Mouse (Mus musculus): ENCODE results near the gene Dnaaf5. TPM values are rescaled to one million over a fixed set of nuclear protein-coding genes. Genes with fewer than 3 reads are reported as not detected.

Gene Dnaaf5
- polyA plus RNA-seq, 1 experiment from 2014 or later, result 7.9 TPM

GRCm38 (mm10) chr5:139234423-139234822 is 84.4 kb downstream of the Dnaaf5 start:
- Histone ChIP-seq H3K27me3 (replicated peaks; ENCODE audit: control insufficient read depth, insufficient read depth, low read length) (no peaks in the 10 kb centered on the region), H3K9ac (ENCODE audit: low read length) (no peak overlapping the region), H3K4me2 (ENCODE audit: low read length) (no peak overlapping the region), H3K9me3 (ENCODE audit: control insufficient read depth, low read length) (no peaks in the 10 kb centered on the region), H3K36me3 (ENCODE audit: control insufficient read depth, insufficient read depth, low read length) (peaks cover 97% of the 10 kb centered on the region), H3K4me3 (ENCODE audit: low read depth, low read length) (no peak overlapping the region), H3K4me1 (replicated peaks; ENCODE audit: control insufficient read depth, insufficient read depth, low read length) (no peaks in the 10 kb centered on the region), H3K27ac (ENCODE audit: low read depth) (no peak overlapping the region)
- WGBS, result 88% methylated on average over 4 of the region's 4 CpGs
- DNase-seq (ENCODE audit: low spot score) (no peak), ATAC-seq (replicated peaks; ENCODE audit: low FRiP score, low TSS enrichment, low read depth) (no peak)

Other genes with a start within 250 kb of the Dnaaf5 start
- 69.2 and 78.4 TPM in 2 replicates for gene Pdgfa, start 152.9 kb upstream of the Dnaaf5 start, polyA plus RNA-seq (2014; fragmentation: Nextera tagmentation; extraction: Ambion mirVana)
- gene Prkar1b, start 222 bp upstream of the Dnaaf5 start, polyA plus RNA-seq (2014; fragmentation: Nextera tagmentation; extraction: Ambion mirVana), result 25.6 and 26.7 TPM in 2 replicates
- gene Sun1, start 50.4 kb downstream of the Dnaaf5 start, polyA plus RNA-seq (2014; fragmentation: Nextera tagmentation; extraction: Ambion mirVana), result 54.7 and 63.9 TPM in 2 replicates
- gene Get4, start 102.1 kb downstream of the Dnaaf5 start, polyA plus RNA-seq (2014; fragmentation: Nextera tagmentation; extraction: Ambion mirVana), result 152 and 161 TPM in 2 replicates
- 4.7 and 7.7 TPM in 2 replicates for gene Adap1, start 175.4 kb downstream of the Dnaaf5 start, polyA plus RNA-seq (2014; fragmentation: Nextera tagmentation; extraction: Ambion mirVana)
- gene Cox19, start 201.2 kb downstream of the Dnaaf5 start, polyA plus RNA-seq (2014; fragmentation: Nextera tagmentation; extraction: Ambion mirVana), result 149 and 150 TPM in 2 replicates
- 5.9 and 9.1 TPM in 2 replicates for gene Cyp2w1, start 202.4 kb downstream of the Dnaaf5 start, polyA plus RNA-seq (2014; fragmentation: Nextera tagmentation; extraction: Ambion mirVana)
- 1.4 and 1.7 TPM in 2 replicates for gene Gpr146, start 227.5 kb downstream of the Dnaaf5 start, polyA plus RNA-seq (2014; fragmentation: Nextera tagmentation; extraction: Ambion mirVana)